Mouse (Mus musculus) heart, embryonic 13.5 days (tissue): ENCODE data around the gene Spred1. TPM values are rescaled to one million over a fixed set of nuclear protein-coding genes. Genes with fewer than 3 reads are reported as not detected.

Experiments
- ATAC-seq: fragments of 200-750 bp; cut with Nextera tagmentation; 2 replicates; pipeline ENCODE4 v1.8.0; 2017; ENCODE audit warnings: moderate TSS enrichment; ENCODE audit not compliant: insufficient number of reproducible peaks, low FRiP score, low TSS enrichment; ENCODE audit errors: extremely low read depth
- H3K27ac ChIP-seq: fragments of 300-500 bp; sonication (generic); replicated peaks from 2 replicates; pipeline ENCODE4 v1.5.1; 2015; ENCODE audit warnings: moderate library complexity, mild to moderate bottlenecking, inconsistent platforms
- H3K27me3 ChIP-seq: fragments of 300-500 bp; sonication (generic); replicated peaks from 2 replicates; pipeline ENCODE4 v1.6.1; 2015; ENCODE audit warnings: mild to moderate bottlenecking, inconsistent platforms
- H3K36me3 ChIP-seq: fragments of 300-500 bp; sonication (generic); 2 replicates; pipeline ENCODE4 v1.6.1; 2015; ENCODE audit warnings: mild to moderate bottlenecking, inconsistent platforms
- H3K4me1 ChIP-seq: fragments of 300-500 bp; sonication (generic); 2 replicates; pipeline ENCODE4 v1.6.1; 2015; ENCODE audit warnings: inconsistent platforms
- H3K4me2 ChIP-seq: fragments of 300-500 bp; sonication (generic); 2 replicates; pipeline ENCODE4 v1.6.1; 2015; ENCODE audit warnings: inconsistent platforms, mild to moderate bottlenecking, moderate library complexity
- H3K4me3 ChIP-seq: fragments of 300-500 bp; sonication (generic); 2 replicates; pipeline ENCODE4 v1.5.1; 2015; ENCODE audit warnings: moderate library complexity, mild to moderate bottlenecking, inconsistent platforms
- H3K9ac ChIP-seq: fragments of 300-500 bp; sonication (generic); 2 replicates; pipeline ENCODE4 v1.6.1; 2015; ENCODE audit warnings: inconsistent platforms, mild to moderate bottlenecking, moderate library complexity
- H3K9me3 ChIP-seq: fragments of 300-500 bp; sonication (generic); 2 replicates; pipeline ENCODE4 v1.6.1; 2016; ENCODE audit warnings: inconsistent platforms
- WGBS: fragments of 180-500 bp; shearing (Covaris S2); methylation state at CpG from one replicate; pipeline ENCODE4 v1.1.7; 2015; ENCODE audit warnings: mixed read lengths; 5-methylcytosine and 5-hydroxymethylcytosine counted together
- microRNA counts: library from miRNA; unstranded; fragments of <30 nt; microRNA quantifications from one replicate; lab custom pipeline; 2016
- microRNA-seq: library from miRNA; unstranded; fragments of <30 nt; microRNA quantifications from one replicate; pipeline ENCODE4, GENCODE M21; 2016
- polyA plus RNA-seq: library from polyadenylated mRNA; unstranded; fragments of >200 nt; fragmentation: Nextera tagmentation; extraction: Ambion mirVana; gene quantifications from 2 replicates; pipeline ENCODE4 v1.2.1, GENCODE M21; 2015

The Spred1 gene
- polyA plus RNA-seq, 1 experiment from 2014 or later, result 3.8 TPM

- no peaks in the 10 kb centered on the region for H3K36me3 ChIP-seq
These were observed 101.5 kb downstream of the Spred1 start for GRCm38 (mm10) chr2:117222651-117223050.

GRCm38 (mm10) chr2:117228601-117229125 is 107.5 kb downstream of the Spred1 start:
- 42% methylated on average over 11 of the region's 11 CpGs for WGBS
- no peak overlapping the region for H3K4me2 ChIP-seq
- no peaks in the 10 kb centered on the region for H3K36me3 ChIP-seq
- H3K27me3 ChIP-seq, result peaks cover 13% of the 10 kb centered on the region
- no peak for ATAC-seq
- no peaks in the 10 kb centered on the region for H3K4me1 ChIP-seq
- no peak overlapping the region for H3K4me3 ChIP-seq
- no peak overlapping the region for H3K27ac ChIP-seq
- H3K9me3 ChIP-seq, result no peaks in the 10 kb centered on the region
- no peak overlapping the region for H3K9ac ChIP-seq

More at GRCm38 (mm10) chr2:117222651-117223050, 101.5 kb downstream of the Spred1 start:
- Histone ChIP-seq H3K4me3 (no peak overlapping the region), H3K27ac (no peak overlapping the region), H3K4me1 (no peaks in the 10 kb centered on the region), H3K9me3 (no peaks in the 10 kb centered on the region), H3K4me2 (no peak overlapping the region), H3K9ac (no peak overlapping the region), H3K27me3 (no peaks in the 10 kb centered on the region)
- 74% methylated on average over 9 of the region's 9 CpGs for WGBS
- ATAC-seq, result no peak

GRCm38 (mm10) chr2:117230261-117230660 is 109.1 kb downstream of the Spred1 start:
- no peak for ATAC-seq
- Histone ChIP-seq H3K4me2 (no peak overlapping the region), H3K36me3 (no peaks in the 10 kb centered on the region), H3K4me1 (no peaks in the 10 kb centered on the region), H3K27me3 (peaks cover 13% of the 10 kb centered on the region), H3K9me3 (no peaks in the 10 kb centered on the region), H3K27ac (no peak overlapping the region), H3K4me3 (no peak overlapping the region), H3K9ac (no peak overlapping the region)
- 73% methylated on average over 7 of the region's 7 CpGs for WGBS

GRCm38 (mm10) chr2:117231257-117231656 is 110.1 kb downstream of the Spred1 start:
- peak overlapping the region; percentile 34 for H3K4me2 ChIP-seq
- H3K27ac ChIP-seq, result no peak overlapping the region
- H3K36me3 ChIP-seq, result no peaks in the 10 kb centered on the region
- no peak overlapping the region for H3K4me3 ChIP-seq
- peaks cover 16% of the 10 kb centered on the region for H3K27me3 ChIP-seq
- no peak for ATAC-seq
- WGBS, result 6% methylated on average over 13 of the region's 13 CpGs
- H3K9ac ChIP-seq, result no peak overlapping the region
- H3K4me1 ChIP-seq, result no peaks in the 10 kb centered on the region
- H3K9me3 ChIP-seq, result no peaks in the 10 kb centered on the region

MicroRNAs encoded within 50 kb of the gene (microRNA counts, 519-probe panel; counts per million panel counts)
- 3,370 counts per million, percentile 69 among the panel's probes with 10 or more counts for microRNA mmu-miR-674 (lab: Ali Mortazavi, UCI)

Small RNA genes within 50 kb of the gene (microRNA-seq; reads per million reads assigned to microRNA genes)
- gene Mir674, result 883 reads per million, percentile 78 among the genes with 10 or more reads in this experiment

Other genes with a start within 250 kb of the Spred1 start
- gene Tmco5, start 242.7 kb upstream of the Spred1 start, polyA plus RNA-seq, result not detected in 2 replicates
- gene Fam98b, start 128.4 kb downstream of the Spred1 start, polyA plus RNA-seq, result 7.9 and 8.9 TPM in 2 replicates
- 0.14 and 0.16 TPM in 2 replicates for gene Rasgrp1, start 221.6 kb downstream of the Spred1 start, polyA plus RNA-seq